Mouse (Mus musculus): Measurements from ENCODE around the gene Dnajc5. TPM values are rescaled to one million over a fixed set of nuclear protein-coding genes. Genes with fewer than 3 reads are reported as not detected.

The Dnajc5 gene
- polyA plus RNA-seq, 1 experiment from 2014 or later: 97.1 TPM

DNA sequence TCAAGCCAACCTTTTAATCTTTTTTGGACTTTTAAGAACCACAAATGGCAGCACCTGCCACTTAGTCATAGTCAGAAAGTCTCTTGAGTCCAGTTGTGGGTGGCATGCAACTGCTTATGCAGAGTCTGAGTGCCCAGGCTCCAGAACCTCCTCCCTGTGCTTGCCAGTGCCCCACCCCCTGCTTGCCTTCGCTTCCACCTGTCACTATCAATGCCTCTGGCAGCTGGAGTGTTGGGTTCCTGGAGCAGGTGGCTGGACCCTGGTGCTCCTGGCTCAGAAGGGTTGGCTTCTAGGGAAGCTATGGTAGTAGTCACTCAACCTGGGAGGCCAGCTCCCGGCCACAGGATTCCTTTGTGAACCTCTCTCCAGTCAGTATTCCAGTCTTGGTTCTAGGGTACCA lies 29.9 kb downstream of the Dnajc5 start:
- ATAC-seq (ENCODE audit: low FRiP score) (no peak), DNase-seq (ENCODE audit: low spot score) (no peak)
- Histone ChIP-seq H3K36me3 (ENCODE audit: control insufficient read depth, insufficient read depth, low read length) (peaks cover 12% of the 10 kb centered on the region; the same call in 1 of the 2 replicates), H3K9ac (ENCODE audit: low read depth, low read length) (no peak overlapping the region), H3K4me1 (replicated peaks; ENCODE audit: control insufficient read depth, insufficient read depth, low read length) (no peaks in the 10 kb centered on the region), H3K9me3 (ENCODE audit: control insufficient read depth, low read length) (no peaks in the 10 kb centered on the region), H3K27ac (ENCODE audit: low read depth, low read length) (no peak overlapping the region), H3K27me3 (ENCODE audit: control insufficient read depth, insufficient read depth, low read length) (no peaks in the 10 kb centered on the region), H3K4me2 (replicated peaks; ENCODE audit: low read depth, low read length) (no peak overlapping the region), H3K4me3 (ENCODE audit: low read depth, low read length) (no peak overlapping the region)
- 93% methylated on average over 2 of the region's 2 CpGs for WGBS

DNA sequence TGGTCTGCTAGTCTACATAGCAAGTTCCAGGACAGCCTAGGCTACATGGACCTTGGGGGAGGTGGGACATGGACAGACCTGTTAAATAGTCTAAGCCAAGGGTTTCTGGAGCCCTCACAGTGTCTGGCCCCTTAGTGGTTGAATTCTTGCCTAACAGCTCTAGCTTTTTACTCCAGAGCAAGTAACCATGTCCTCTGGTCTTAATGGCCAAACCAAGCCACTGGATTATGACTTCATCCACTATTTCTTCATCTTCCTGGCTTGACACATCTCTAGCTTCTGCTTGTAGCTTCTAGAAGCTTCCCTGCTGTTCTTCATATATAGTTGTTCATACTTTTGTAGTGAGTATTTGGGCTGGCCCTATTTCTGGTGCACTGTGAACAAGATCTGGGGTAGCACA lies 33.5 kb downstream of the Dnajc5 start:
- H3K9me3 ChIP-seq (ENCODE audit: control insufficient read depth, low read length): no peaks in the 10 kb centered on the region
- no peaks in the 10 kb centered on the region for H3K4me1 ChIP-seq (replicated peaks; ENCODE audit: control insufficient read depth, insufficient read depth, low read length)
- H3K9ac ChIP-seq (ENCODE audit: low read depth, low read length): no peak overlapping the region
- DNase-seq (ENCODE audit: low spot score): no peak
- ATAC-seq (ENCODE audit: low FRiP score): no peak
- H3K27me3 ChIP-seq (ENCODE audit: control insufficient read depth, insufficient read depth, low read length): no peaks in the 10 kb centered on the region
- H3K27ac ChIP-seq (ENCODE audit: low read depth, low read length): no peak overlapping the region
- no peak overlapping the region for H3K4me2 ChIP-seq (replicated peaks; ENCODE audit: low read depth, low read length)
- peaks cover 10% of the 10 kb centered on the region; the same call in 1 of the 2 replicates for H3K36me3 ChIP-seq (ENCODE audit: control insufficient read depth, insufficient read depth, low read length)
- H3K4me3 ChIP-seq (ENCODE audit: low read depth, low read length): no peak overlapping the region

- WGBS: 88% methylated on average over 3 of the region's 3 CpGs
Measured at GRCm38 (mm10) chr2:181567338-181567737, 47.1 kb downstream of the Dnajc5 start.

DNA sequence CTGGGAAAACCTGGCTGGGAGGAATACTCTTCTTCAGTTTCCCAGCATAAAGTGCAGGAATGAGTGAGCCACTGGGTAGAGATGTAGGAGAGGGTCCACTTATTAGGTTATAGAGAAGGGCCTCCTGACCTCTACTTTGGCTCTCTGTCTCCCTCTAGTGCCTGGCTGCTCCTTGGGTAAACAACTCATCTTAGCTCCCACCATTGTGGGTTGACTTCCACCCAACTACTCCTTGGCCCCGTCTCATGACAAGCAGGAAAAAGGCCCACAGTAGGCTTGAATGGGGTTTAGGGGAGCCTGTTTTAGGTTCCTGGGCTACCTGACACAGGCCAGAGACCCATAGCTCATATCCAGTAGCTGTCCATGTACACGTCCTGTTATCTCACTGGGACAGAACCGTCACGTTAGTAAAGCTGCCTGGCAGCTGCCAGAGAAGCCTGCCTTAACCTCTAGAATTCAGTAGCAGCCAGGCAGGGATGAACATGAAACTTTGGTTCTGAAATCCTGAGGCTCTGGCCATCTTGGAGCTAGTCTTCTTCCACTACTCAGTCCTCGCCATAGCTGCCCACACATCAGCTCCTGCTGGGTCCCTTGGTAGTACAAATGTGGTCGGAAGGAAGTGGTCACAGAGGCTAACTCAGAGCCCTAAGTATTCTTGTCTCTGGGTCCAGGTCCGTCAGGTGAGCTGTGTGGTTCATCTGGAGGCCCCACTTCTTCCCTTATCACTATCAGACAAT lies 48.2 kb downstream of the Dnajc5 start:
- 82% methylated on average over 7 of the region's 7 CpGs for WGBS
- H3K27ac ChIP-seq (ENCODE audit: low read depth, low read length): no peak overlapping the region
- H3K4me3 ChIP-seq (ENCODE audit: low read depth, low read length): no peak overlapping the region
- H3K36me3 ChIP-seq (ENCODE audit: control insufficient read depth, insufficient read depth, low read length): no peaks in the 10 kb centered on the region
- no peak for ATAC-seq (ENCODE audit: low FRiP score)
- H3K27me3 ChIP-seq (ENCODE audit: control insufficient read depth, insufficient read depth, low read length): no peaks in the 10 kb centered on the region
- H3K4me2 ChIP-seq (replicated peaks; ENCODE audit: low read depth, low read length): no peak overlapping the region
- no peak overlapping the region for H3K9ac ChIP-seq (ENCODE audit: low read depth, low read length)
- no peaks in the 10 kb centered on the region for H3K9me3 ChIP-seq (ENCODE audit: control insufficient read depth, low read length)
- DNase-seq (ENCODE audit: low spot score): peak; percentile 60
- no peaks in the 10 kb centered on the region for H3K4me1 ChIP-seq (replicated peaks; ENCODE audit: control insufficient read depth, insufficient read depth, low read length)

More at GRCm38 (mm10) chr2:181567338-181567737, 47.1 kb downstream of the Dnajc5 start:
- Histone ChIP-seq H3K4me3 (ENCODE audit: low read depth, low read length) (no peak overlapping the region), H3K4me2 (replicated peaks; ENCODE audit: low read depth, low read length) (no peak overlapping the region), H3K27ac (ENCODE audit: low read depth, low read length) (no peak overlapping the region), H3K9ac (ENCODE audit: low read depth, low read length) (no peak overlapping the region), H3K9me3 (ENCODE audit: control insufficient read depth, low read length) (no peaks in the 10 kb centered on the region), H3K27me3 (ENCODE audit: control insufficient read depth, insufficient read depth, low read length) (no peaks in the 10 kb centered on the region), H3K36me3 (ENCODE audit: control insufficient read depth, insufficient read depth, low read length) (no peaks in the 10 kb centered on the region), H3K4me1 (replicated peaks; ENCODE audit: control insufficient read depth, insufficient read depth, low read length) (no peaks in the 10 kb centered on the region)
- no peak for DNase-seq (ENCODE audit: low spot score)
- ATAC-seq (ENCODE audit: low FRiP score): no peak

DNA sequence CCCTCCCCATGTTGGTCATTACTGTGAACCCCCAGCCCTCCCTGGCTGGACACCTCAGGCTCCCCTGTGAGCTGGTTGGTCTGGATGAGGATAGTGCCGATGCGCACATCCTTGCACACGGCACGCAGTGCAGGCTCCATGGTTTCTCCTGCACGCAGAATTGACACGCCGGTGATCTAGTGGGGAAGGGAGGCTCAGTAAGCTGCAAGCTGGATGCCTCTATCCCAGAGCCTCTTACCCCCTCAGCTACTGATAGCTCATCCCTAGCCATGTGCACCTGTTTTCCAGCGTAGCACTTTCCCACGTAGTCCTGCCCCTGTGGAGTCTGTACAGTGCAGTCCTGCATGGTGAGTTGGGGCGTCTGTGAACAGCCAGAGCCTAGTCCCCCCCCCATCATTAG lies 49.6 kb downstream of the Dnajc5 start:
- Histone ChIP-seq H3K36me3 (ENCODE audit: control insufficient read depth, insufficient read depth, low read length) (no peaks in the 10 kb centered on the region), H3K27me3 (ENCODE audit: control insufficient read depth, insufficient read depth, low read length) (no peaks in the 10 kb centered on the region), H3K9ac (ENCODE audit: low read depth, low read length) (no peak overlapping the region), H3K9me3 (ENCODE audit: control insufficient read depth, low read length) (no peaks in the 10 kb centered on the region), H3K4me2 (replicated peaks; ENCODE audit: low read depth, low read length) (no peak overlapping the region), H3K4me3 (ENCODE audit: low read depth, low read length) (no peak overlapping the region), H3K4me1 (replicated peaks; ENCODE audit: control insufficient read depth, insufficient read depth, low read length) (no peaks in the 10 kb centered on the region), H3K27ac (ENCODE audit: low read depth, low read length) (no peak overlapping the region)
- WGBS: 91% methylated on average over 10 of the region's 10 CpGs
- ATAC-seq (ENCODE audit: low FRiP score): no peak
- DNase-seq (ENCODE audit: low spot score): no peak

- Histone ChIP-seq H3K4me1 (replicated peaks; ENCODE audit: control insufficient read depth, insufficient read depth, low read length) (no peaks in the 10 kb centered on the region), H3K36me3 (ENCODE audit: control insufficient read depth, insufficient read depth, low read length) (no peaks in the 10 kb centered on the region), H3K4me2 (replicated peaks; ENCODE audit: low read depth, low read length) (no peak overlapping the region), H3K27me3 (ENCODE audit: control insufficient read depth, insufficient read depth, low read length) (no peaks in the 10 kb centered on the region), H3K27ac (ENCODE audit: low read depth, low read length) (no peak overlapping the region), H3K9ac (ENCODE audit: low read depth, low read length) (no peak overlapping the region), H3K4me3 (ENCODE audit: low read depth, low read length) (no peak overlapping the region), H3K9me3 (ENCODE audit: control insufficient read depth, low read length) (no peaks in the 10 kb centered on the region)
- ATAC-seq (ENCODE audit: low FRiP score) (no peak), DNase-seq (ENCODE audit: low spot score) (no peak)
- 87% methylated on average over 8 of the region's 8 CpGs for WGBS
Measured at GRCm38 (mm10) chr2:181570375-181570774, 50.1 kb downstream of the Dnajc5 start.

GRCm38 (mm10) chr2:181570921-181571595 lies 50.8 kb downstream of the Dnajc5 start:
- Histone ChIP-seq H3K4me2 (replicated peaks; ENCODE audit: low read depth, low read length) (no peak overlapping the region), H3K36me3 (ENCODE audit: control insufficient read depth, insufficient read depth, low read length) (no peaks in the 10 kb centered on the region), H3K27ac (ENCODE audit: low read depth, low read length) (no peak overlapping the region), H3K27me3 (ENCODE audit: control insufficient read depth, insufficient read depth, low read length) (no peaks in the 10 kb centered on the region), H3K4me1 (replicated peaks; ENCODE audit: control insufficient read depth, insufficient read depth, low read length) (no peaks in the 10 kb centered on the region), H3K9ac (ENCODE audit: low read depth, low read length) (no peak overlapping the region), H3K9me3 (ENCODE audit: control insufficient read depth, low read length) (no peaks in the 10 kb centered on the region), H3K4me3 (ENCODE audit: low read depth, low read length) (no peak overlapping the region)
- ATAC-seq (ENCODE audit: low FRiP score): no peak
- 74% methylated on average over 6 of the region's 6 CpGs for WGBS
- no peak for DNase-seq (ENCODE audit: low spot score)

- Histone ChIP-seq H3K9me3 (ENCODE audit: control insufficient read depth, low read length) (no peaks in the 10 kb centered on the region), H3K27ac (ENCODE audit: low read depth, low read length) (no peak overlapping the region), H3K9ac (ENCODE audit: low read depth, low read length) (no peak overlapping the region), H3K4me2 (replicated peaks; ENCODE audit: low read depth, low read length) (no peak overlapping the region), H3K4me3 (ENCODE audit: low read depth, low read length) (no peak overlapping the region), H3K36me3 (ENCODE audit: control insufficient read depth, insufficient read depth, low read length) (no peaks in the 10 kb centered on the region), H3K4me1 (replicated peaks; ENCODE audit: control insufficient read depth, insufficient read depth, low read length) (no peaks in the 10 kb centered on the region), H3K27me3 (ENCODE audit: control insufficient read depth, insufficient read depth, low read length) (no peaks in the 10 kb centered on the region)
- ATAC-seq (ENCODE audit: low FRiP score) (no peak), DNase-seq (ENCODE audit: low spot score) (no peak)
- WGBS: 93% methylated on average over 11 of the region's 11 CpGs
Measured at GRCm38 (mm10) chr2:181571941-181572670, 51.8 kb downstream of the Dnajc5 start.

Measured in hindbrain, embryonic 11.5 days (tissue).